In the genomic region with DNA sequence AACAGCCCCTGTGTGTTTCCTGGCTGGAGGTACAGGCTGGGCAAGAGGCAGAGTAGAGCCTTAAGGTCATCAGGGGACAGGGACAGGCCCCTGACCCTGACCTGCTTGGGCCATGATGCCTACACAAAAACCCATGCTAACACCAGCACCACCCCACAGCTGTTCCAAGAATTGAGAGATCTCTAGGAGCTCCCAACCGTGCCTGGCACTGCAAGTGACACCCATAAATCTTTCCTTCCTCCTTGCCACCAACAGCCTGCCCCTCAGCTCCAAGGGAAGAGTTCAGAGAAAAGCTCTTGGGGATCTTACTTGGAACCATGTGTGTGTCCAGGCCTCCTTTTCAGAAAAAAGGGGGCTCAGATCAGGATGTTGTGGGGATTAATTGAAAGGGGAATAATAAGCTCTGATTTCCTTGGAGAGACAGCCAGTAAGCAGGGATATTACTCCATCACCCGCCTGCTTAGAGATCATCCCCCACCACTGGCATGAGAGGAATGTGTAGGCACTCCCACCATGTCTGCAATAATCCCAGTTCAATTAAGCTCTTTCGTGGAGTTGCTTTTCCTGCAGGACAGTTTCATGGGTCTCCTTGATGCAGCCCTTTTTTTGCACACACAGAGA, we compare ENCODE assay signal across 11 mouse cellular contexts. TPM values are rescaled to one million over a fixed set of nuclear protein-coding genes. Genes with fewer than 3 reads are reported as not detected.
A peak's percentile ranks its signal among the peaks of the same experiment; 100 is the strongest.
DNase-seq lines count a peak whose midpoint lies in the region; ATAC-seq and TF ChIP-seq lines count a peak whose summit lies in the region.
"Had no signal": no experiment of that assay in that cellular context is flagged by ENCODE, and none has a peak within 500 bp of the region (broad histone marks: within the 10 kb centered on the region; RNA-seq: fewer than 3 reads in every experiment).

No protein-coding gene starts in this region.

- peak overlapping the region; percentile 58 for H3K27ac ChIP-seq in heart, embryonic 11.5 days (ENCODE audit: low read depth, low read length)
- H3K27ac ChIP-seq in lung, embryonic 16.5 days (ENCODE audit: low read length) = peak overlapping the region; percentile 42; the same call in 1 of the 2 replicates
- H3K27ac ChIP-seq: intestine, embryonic 15.5 days had no signal

- H3K4me2 ChIP-seq in heart, embryonic 11.5 days = no peak overlapping the region; the same call in 1 of the 2 replicates
- H3K4me2 ChIP-seq in lung, embryonic 16.5 days (ENCODE audit: low read depth, low read length) = no peak overlapping the region
- H3K4me2 ChIP-seq: intestine, embryonic 15.5 days had no signal

- TF ChIP-seq CTCF in lung, adult 2 months (IDR thresholded peaks at IDR 0.05; ENCODE audit: insufficient read depth, low read length) = no peak

- H3K27me3 ChIP-seq in heart, embryonic 11.5 days (ENCODE audit: control insufficient read depth, insufficient read depth, low read length) = no peaks in the 10 kb centered on the region
- no peaks in the 10 kb centered on the region for H3K27me3 ChIP-seq in lung, embryonic 16.5 days (ENCODE audit: control insufficient read depth, insufficient read depth, low read depth, low read length)
- H3K27me3 ChIP-seq: intestine, embryonic 15.5 days had no signal

- H3K36me3 ChIP-seq in heart, embryonic 11.5 days (ENCODE audit: control insufficient read depth, insufficient read depth, low read length) = no peaks in the 10 kb centered on the region
- H3K36me3 ChIP-seq in lung, embryonic 16.5 days (ENCODE audit: control insufficient read depth, insufficient read depth, low read length) = no peaks in the 10 kb centered on the region
- H3K36me3 ChIP-seq: intestine, embryonic 15.5 days had no signal

- H3K9me3 ChIP-seq in heart, embryonic 11.5 days (replicated peaks; ENCODE audit: control insufficient read depth, low read length) = no peaks in the 10 kb centered on the region
- no peaks in the 10 kb centered on the region for H3K9me3 ChIP-seq in lung, embryonic 16.5 days (ENCODE audit: control insufficient read depth, low read length)
- H3K9me3 ChIP-seq: intestine, embryonic 15.5 days had no signal

- no peak for DNase-seq in heart, adult 9 months (ENCODE audit: low spot score in 2 of 2)
- DNase-seq in lung, adult 2 months = no peak
- DNase-seq in ZHBTc4 (ENCODE audit: low read depth, low spot score) = peak; percentile 22
- DNase-seq in kidney, postnatal 4 days = peak; percentile 21 to 54
- DNase-seq in ovary, adult 18-20 months (ENCODE audit: low spot score) = no peak
- DNase-seq: cerebellum, adult 9-10 months; liver, postnatal 0 days had no signal

- 23% methylated on average over 3 of the region's 3 CpGs for WGBS in heart, embryonic 11.5 days (ENCODE audit: insufficient replicate concordance)
- WGBS in lung, embryonic 16.5 days = 24% methylated on average over 3 of the region's 3 CpGs
- WGBS in lung, adult 2 months = 37% methylated on average over 3 of the region's 3 CpGs

- ATAC-seq in heart, embryonic 11.5 days (replicated peaks; ENCODE audit: insufficient number of reproducible peaks, low FRiP score, low TSS enrichment) = no peak
- 0 out of 2 replicates have a peak, but pooled peaks have one; percentile 23 for ATAC-seq in lung, embryonic 16.5 days (ENCODE audit: low read depth)
- no peak for ATAC-seq in granulocyte monocyte progenitor cell, adult 5-6 weeks (replicated peaks; ENCODE audit: poor library complexity, severe bottlenecking)
- ATAC-seq: intestine, embryonic 15.5 days; liver, postnatal 0 days had no signal

- peaks cover 32% of the 10 kb centered on the region for H3K4me1 ChIP-seq in heart, embryonic 11.5 days (ENCODE audit: control insufficient read depth, insufficient read depth, low read length)
- peaks cover 48% of the 10 kb centered on the region for H3K4me1 ChIP-seq in lung, embryonic 16.5 days (replicated peaks; ENCODE audit: control insufficient read depth, insufficient read depth, low read length)
- peaks cover 24% of the 10 kb centered on the region for H3K4me1 ChIP-seq in lung, adult 2 months (ENCODE audit: control insufficient read depth, insufficient read depth, low read length)

- H3K4me3 ChIP-seq in heart, embryonic 11.5 days (ENCODE audit: low read depth, low read length) = no peak overlapping the region
- no peak overlapping the region for H3K4me3 ChIP-seq in lung, embryonic 16.5 days (ENCODE audit: low read length)
- H3K4me3 ChIP-seq in lung, adult 2 months (replicated peaks; ENCODE audit: extremely low read depth, low read depth, low read length) = no peak overlapping the region
- H3K4me3 ChIP-seq: intestine, embryonic 15.5 days had no signal

- no peak for TF ChIP-seq POLR2A in lung, adult 2 months (IDR thresholded peaks at IDR 0.05; ENCODE audit: borderline replicate concordance, extremely low read depth, low read depth, low read length)

- H3K9ac ChIP-seq in heart, embryonic 11.5 days (ENCODE audit: low read depth, low read length) = no peak overlapping the region
- no peak overlapping the region for H3K9ac ChIP-seq in lung, embryonic 16.5 days (ENCODE audit: low read length)
- H3K9ac ChIP-seq: intestine, embryonic 15.5 days; liver, postnatal 0 days had no signal

RNA-seq across cellular contexts. Expression of a gene that starts 44.3 kb away (rescaled TPM):
- 67.5 and 71.0 TPM in 2 replicates for polyA plus RNA-seq in heart, embryonic 11.5 days (2014; fragmentation: Nextera tagmentation; extraction: Ambion mirVana)
- polyA plus RNA-seq in lung, embryonic 16.5 days (2015; fragmentation: Nextera tagmentation; extraction: Ambion mirVana) = 113 and 117 TPM in 2 replicates
- polyA plus RNA-seq in lung, adult 2 months (2012; rRNA removed) = 45.9 and 46.6 TPM in 2 replicates
- total RNA-seq in granulocyte monocyte progenitor cell, adult 5-6 weeks (2014; fragmentation: Nextera tagmentation) = 109 and 110 TPM in 2 replicates
- 86.0 and 94.1 TPM in 2 replicates for total RNA-seq in granulocyte monocyte progenitor cell, adult 5-6 weeks (2017)

Comparison
In these comparisons a context has a peak if more than half of its experiments do, and no peak if none do; other contexts are left out.
1. DNase-seq: peak in ZHBTc4 (single experiment) and kidney, postnatal 4 days (2 of 2); none in heart, adult 9 months (0 of 2), lung, adult 2 months (single experiment) and ovary, adult 18-20 months (single experiment).